Mouse (Mus musculus): ENCODE data around the gene Slc4a3. TPM values are rescaled to one million over a fixed set of nuclear protein-coding genes. Genes with fewer than 3 reads are reported as not detected.
A peak's percentile ranks its signal among the peaks of the same experiment; 100 is the strongest.

Gene Slc4a3
- polyA plus RNA-seq, 1 experiment from 2014 or later = 43.0 TPM

GRCm38 (mm10) chr1:75505956-75506831 is 39.9 kb upstream of the Slc4a3 start, which contains the start of gene Obsl1:
Gene Obsl1 (minus strand): TSS chr1:75506452.
- WGBS = under 1% methylated on average over 52 of the region's 65 CpGs
- 0 out of 2 replicates have a peak, but pooled peaks cover 5% of the 10 kb centered on the region for H3K27me3 ChIP-seq (ENCODE audit: control insufficient read depth, insufficient read depth, low read length)

GRCm38 (mm10) chr1:75507006-75507405 is 39.1 kb upstream of the Slc4a3 start, which contains the start of gene Inha:
Gene Inha (plus strand): TSS chr1:75507077.
- Histone ChIP-seq H3K9ac (peak within 1 kb of the TSS; percentile 89), H3K4me3 (replicated peaks; ENCODE audit: low read length) (peak within 1 kb of the TSS; percentile 87), H3K27ac (peak within 1 kb of the TSS; percentile 95), H3K4me2 (replicated peaks) (peak within 1 kb of the TSS; percentile 91), H3K27me3 (ENCODE audit: control insufficient read depth, insufficient read depth, low read length) (0 out of 2 replicates have a peak, but pooled peaks cover 5% of the 10 kb centered on the region), H3K4me1 (replicated peaks; ENCODE audit: control insufficient read depth, insufficient read depth, low read length) (peaks cover 25% of the 10 kb centered on the region), H3K9me3 (ENCODE audit: control insufficient read depth, low read length) (no peaks in the 10 kb centered on the region), H3K36me3 (replicated peaks; ENCODE audit: control insufficient read depth, insufficient read depth) (no peaks in the 10 kb centered on the region)
- ATAC-seq (ENCODE audit: low FRiP score) = no peak
- DNase-seq (ENCODE audit: low spot score) = no peak
- 71% methylated on average over 10 of the region's 10 CpGs for WGBS

More at GRCm38 (mm10) chr1:75505956-75506831, 39.9 kb upstream of the Slc4a3 start, which contains the start of gene Obsl1:
- H3K4me1 ChIP-seq (replicated peaks; ENCODE audit: control insufficient read depth, insufficient read depth, low read length) = peaks cover 25% of the 10 kb centered on the region
- H3K4me3 ChIP-seq (replicated peaks; ENCODE audit: low read length) = peak within 1 kb of the TSS; percentile 87
- peak within 1 kb of the TSS; percentile 91 for H3K4me2 ChIP-seq (replicated peaks)
- H3K9ac ChIP-seq = peak within 1 kb of the TSS; percentile 89
- no peaks in the 10 kb centered on the region for H3K9me3 ChIP-seq (ENCODE audit: control insufficient read depth, low read length)
- DNase-seq (ENCODE audit: low spot score) = peak; percentile 59
- peak; percentile 73 for ATAC-seq (ENCODE audit: low FRiP score)
- H3K27ac ChIP-seq = peak within 1 kb of the TSS; percentile 95
- H3K36me3 ChIP-seq (replicated peaks; ENCODE audit: control insufficient read depth, insufficient read depth) = peaks cover 8% of the 10 kb centered on the region; the same call in 1 of the 2 replicates

GRCm38 (mm10) chr1:75509586-75509985 is 36.5 kb upstream of the Slc4a3 start:
- Histone ChIP-seq H3K27me3 (ENCODE audit: control insufficient read depth, insufficient read depth, low read length) (no peaks in the 10 kb centered on the region), H3K4me2 (replicated peaks) (no peak overlapping the region), H3K4me3 (replicated peaks; ENCODE audit: low read length) (no peak overlapping the region), H3K4me1 (replicated peaks; ENCODE audit: control insufficient read depth, insufficient read depth, low read length) (peaks cover 17% of the 10 kb centered on the region), H3K9ac (no peak overlapping the region), H3K9me3 (ENCODE audit: control insufficient read depth, low read length) (no peaks in the 10 kb centered on the region), H3K36me3 (replicated peaks; ENCODE audit: control insufficient read depth, insufficient read depth) (no peaks in the 10 kb centered on the region), H3K27ac (no peak overlapping the region)
- ATAC-seq (ENCODE audit: low FRiP score) = no peak
- 54% methylated on average over 20 of the region's 20 CpGs for WGBS
- no peak for DNase-seq (ENCODE audit: low spot score)

GRCm38 (mm10) chr1:75510154-75510553 is 35.9 kb upstream of the Slc4a3 start:
- no peak overlapping the region for H3K4me2 ChIP-seq (replicated peaks)
- H3K27me3 ChIP-seq (ENCODE audit: control insufficient read depth, insufficient read depth, low read length) = no peaks in the 10 kb centered on the region
- peaks cover 11% of the 10 kb centered on the region; the same call in 1 of the 2 replicates for H3K4me1 ChIP-seq (replicated peaks; ENCODE audit: control insufficient read depth, insufficient read depth, low read length)
- H3K27ac ChIP-seq = no peak overlapping the region
- no peak overlapping the region for H3K4me3 ChIP-seq (replicated peaks; ENCODE audit: low read length)
- H3K9ac ChIP-seq = no peak overlapping the region
- ATAC-seq (ENCODE audit: low FRiP score) (no peak), DNase-seq (ENCODE audit: low spot score) (no peak)
- no peaks in the 10 kb centered on the region for H3K36me3 ChIP-seq (replicated peaks; ENCODE audit: control insufficient read depth, insufficient read depth)
- H3K9me3 ChIP-seq (ENCODE audit: control insufficient read depth, low read length) = no peaks in the 10 kb centered on the region
- 74% methylated on average over 5 of the region's 5 CpGs for WGBS

GRCm38 (mm10) chr1:75511437-75512210 is 34.4 kb upstream of the Slc4a3 start:
- WGBS = 62% methylated on average over 4 of the region's 4 CpGs
- DNase-seq (ENCODE audit: low spot score) (no peak), ATAC-seq (ENCODE audit: low FRiP score) (no peak)
- no peak overlapping the region for H3K4me3 ChIP-seq (replicated peaks; ENCODE audit: low read length)
- H3K27me3 ChIP-seq (ENCODE audit: control insufficient read depth, insufficient read depth, low read length) = no peaks in the 10 kb centered on the region
- H3K9ac ChIP-seq = no peak overlapping the region
- no peak overlapping the region for H3K4me2 ChIP-seq (replicated peaks)
- H3K27ac ChIP-seq = no peak overlapping the region
- no peaks in the 10 kb centered on the region for H3K9me3 ChIP-seq (ENCODE audit: control insufficient read depth, low read length)
- H3K36me3 ChIP-seq (replicated peaks; ENCODE audit: control insufficient read depth, insufficient read depth) = no peaks in the 10 kb centered on the region
- peaks cover 8% of the 10 kb centered on the region; the same call in 1 of the 2 replicates for H3K4me1 ChIP-seq (replicated peaks; ENCODE audit: control insufficient read depth, insufficient read depth, low read length)

GRCm38 (mm10) chr1:75512550-75512949 is 33.5 kb upstream of the Slc4a3 start:
- Histone ChIP-seq H3K27ac (no peak overlapping the region), H3K9me3 (ENCODE audit: control insufficient read depth, low read length) (no peaks in the 10 kb centered on the region), H3K4me2 (replicated peaks) (no peak overlapping the region), H3K4me1 (replicated peaks; ENCODE audit: control insufficient read depth, insufficient read depth, low read length) (no peaks in the 10 kb centered on the region), H3K4me3 (replicated peaks; ENCODE audit: low read length) (no peak overlapping the region), H3K9ac (no peak overlapping the region), H3K36me3 (replicated peaks; ENCODE audit: control insufficient read depth, insufficient read depth) (no peaks in the 10 kb centered on the region), H3K27me3 (ENCODE audit: control insufficient read depth, insufficient read depth, low read length) (no peaks in the 10 kb centered on the region)
- no peak for ATAC-seq (ENCODE audit: low FRiP score)
- DNase-seq (ENCODE audit: low spot score) = no peak
- 93% methylated on average over 3 of the region's 3 CpGs for WGBS

- ATAC-seq (ENCODE audit: low FRiP score) = no peak
- no peak overlapping the region for H3K4me2 ChIP-seq (replicated peaks)
- H3K9ac ChIP-seq = no peak overlapping the region
- WGBS = 80% methylated on average over 15 of the region's 15 CpGs
- H3K4me3 ChIP-seq (replicated peaks; ENCODE audit: low read length) = no peak overlapping the region
- H3K4me1 ChIP-seq (replicated peaks; ENCODE audit: control insufficient read depth, insufficient read depth, low read length) = peaks cover 5% of the 10 kb centered on the region
- no peaks in the 10 kb centered on the region for H3K9me3 ChIP-seq (ENCODE audit: control insufficient read depth, low read length)
- H3K36me3 ChIP-seq (replicated peaks; ENCODE audit: control insufficient read depth, insufficient read depth) = no peaks in the 10 kb centered on the region
- DNase-seq (ENCODE audit: low spot score) = no peak
- no peaks in the 10 kb centered on the region for H3K27me3 ChIP-seq (ENCODE audit: control insufficient read depth, insufficient read depth, low read length)
- no peak overlapping the region for H3K27ac ChIP-seq
These were observed 29.2 kb upstream of the Slc4a3 start for GRCm38 (mm10) chr1:75516703-75517380.

GRCm38 (mm10) chr1:75517984-75518383 is 28.1 kb upstream of the Slc4a3 start:
- ATAC-seq (ENCODE audit: low FRiP score) (no peak), DNase-seq (ENCODE audit: low spot score) (no peak)
- H3K4me2 ChIP-seq (replicated peaks) = no peak overlapping the region
- H3K4me1 ChIP-seq (replicated peaks; ENCODE audit: control insufficient read depth, insufficient read depth, low read length) = peaks cover 9% of the 10 kb centered on the region
- H3K4me3 ChIP-seq (replicated peaks; ENCODE audit: low read length) = no peak overlapping the region
- no peak overlapping the region for H3K27ac ChIP-seq
- 65% methylated on average over 3 of the region's 4 CpGs for WGBS
- H3K9ac ChIP-seq = no peak overlapping the region
- H3K27me3 ChIP-seq (ENCODE audit: control insufficient read depth, insufficient read depth, low read length) = no peaks in the 10 kb centered on the region
- H3K36me3 ChIP-seq (replicated peaks; ENCODE audit: control insufficient read depth, insufficient read depth) = no peaks in the 10 kb centered on the region
- H3K9me3 ChIP-seq (ENCODE audit: control insufficient read depth, low read length) = no peaks in the 10 kb centered on the region

All from hindbrain, embryonic 14.5 days (tissue).